Mouse (Mus musculus): ENCODE results near the gene Gnpat.
A peak's percentile ranks its signal among the peaks of the same experiment; 100 is the strongest.
"Not testable (repeated sequence)": the region's sequence is repeated elsewhere in the genome, so short reads cannot be mapped to it uniquely, and the experiment has no call there.

Gnpat gene

DNA sequence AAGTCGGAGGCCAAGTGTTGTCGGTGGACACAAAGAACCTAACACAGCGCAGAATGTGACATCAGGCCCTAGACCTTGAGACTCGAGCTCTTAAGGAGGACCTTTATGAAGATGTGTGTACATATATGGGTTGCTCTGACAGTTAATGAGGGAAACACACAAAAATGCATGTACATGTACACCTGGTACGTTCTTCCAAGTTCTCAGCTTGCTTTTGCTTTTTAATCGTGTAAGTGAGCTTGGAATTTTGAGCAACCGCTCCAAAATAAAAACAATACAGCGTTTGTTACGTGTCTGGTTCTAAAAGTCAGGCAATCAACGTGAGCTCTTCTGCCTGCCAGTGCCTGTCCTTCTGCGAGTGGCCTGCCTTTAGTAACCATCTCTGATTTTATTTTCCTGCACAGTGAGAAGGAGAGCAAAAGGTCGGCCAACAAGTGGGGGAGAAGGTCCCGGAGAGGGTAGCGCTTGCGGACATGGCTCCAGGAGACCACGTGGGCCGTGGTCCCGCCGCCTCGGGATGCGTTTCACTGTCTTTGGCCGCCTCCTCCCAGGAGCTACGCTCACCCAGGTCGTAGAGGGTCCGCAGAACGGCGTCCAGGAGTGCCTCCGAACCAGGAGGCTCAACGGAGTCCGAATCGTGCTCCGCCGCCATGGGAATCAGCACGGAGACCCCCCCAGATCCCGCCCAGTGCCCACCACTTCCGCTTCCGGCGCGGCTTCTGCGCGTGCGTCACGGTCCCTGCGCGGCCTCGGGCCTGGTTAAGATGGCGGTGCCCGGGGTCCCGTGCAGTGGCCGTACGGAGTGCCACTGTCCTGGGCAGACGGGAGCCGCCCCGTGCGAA lies at the start of gene Gnpat, which contains the start of gene 2810004N23Rik:
Gene Gnpat, plus strand, starts transcription at position 713 of the 842 bp plus-strand sequence.
Gene 2810004N23Rik, minus strand, starts transcription at position 800 of the 842 bp plus-strand sequence.
- peak; percentile 94 for DNase-seq (ENCODE audit: low read depth)

DNA sequence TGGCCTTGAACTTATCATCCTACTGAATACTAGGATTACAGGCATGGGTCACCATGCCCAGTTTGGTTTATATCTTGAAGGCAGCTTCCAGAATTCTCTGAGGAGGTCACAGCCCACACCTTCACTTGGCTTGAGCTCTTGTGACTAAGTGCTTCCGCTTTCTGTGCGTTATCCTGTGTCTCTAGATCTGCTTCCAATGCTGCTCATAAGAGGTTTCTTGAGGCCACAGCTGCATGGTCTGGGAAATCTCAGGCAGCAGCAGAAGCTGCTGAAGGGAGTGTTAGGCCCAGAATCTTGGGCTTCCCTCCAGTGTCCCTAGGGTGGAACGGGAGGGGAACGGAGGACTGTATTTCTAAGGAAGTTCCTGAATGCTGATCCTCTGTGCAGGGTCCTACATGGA lies 49.5 kb upstream of the Gnpat start:
- no peak for DNase-seq (ENCODE audit: low read depth)

DNA sequence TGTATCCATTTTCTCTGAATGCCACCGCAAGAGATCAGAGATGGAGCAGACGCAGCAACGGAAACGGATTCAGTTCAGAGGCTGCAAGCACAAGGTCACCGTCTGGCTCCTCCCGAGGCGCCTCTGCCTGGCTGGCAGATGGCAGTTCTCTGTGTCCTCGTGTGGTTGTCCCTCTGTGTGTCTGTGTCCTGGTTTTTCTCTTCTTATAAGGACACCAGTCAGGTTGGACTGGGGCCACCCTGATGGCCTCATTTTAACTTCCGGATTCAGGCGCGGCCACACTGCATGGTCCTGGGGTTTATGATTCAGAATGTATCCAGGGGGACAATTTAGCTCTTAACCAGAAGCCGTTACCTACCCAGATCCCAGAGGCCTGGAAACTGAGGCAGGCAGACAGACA lies 47.0 kb upstream of the Gnpat start:
- DNase-seq (ENCODE audit: low read depth): no peak

DNA sequence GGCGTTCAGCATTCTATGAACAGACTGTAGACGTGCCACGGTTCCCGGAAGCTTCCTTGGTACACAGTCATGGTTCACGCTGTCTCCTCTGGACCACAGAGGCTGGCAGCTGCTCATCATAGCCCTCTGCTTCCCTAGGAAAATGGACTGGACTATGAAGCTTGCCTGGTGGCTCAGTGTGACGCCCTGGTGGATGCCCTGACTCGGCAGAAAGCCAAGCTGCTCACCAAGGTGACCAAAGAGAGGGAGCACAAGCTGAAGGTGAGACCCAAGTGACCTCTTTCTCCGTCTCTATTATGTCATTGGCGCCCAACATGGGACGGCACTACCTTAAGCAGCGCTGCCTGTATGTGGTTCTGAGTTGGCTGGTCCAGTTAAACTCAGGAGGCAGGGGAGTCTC lies 46.0 kb upstream of the Gnpat start:
- DNase-seq (ENCODE audit: low read depth): no peak

DNA sequence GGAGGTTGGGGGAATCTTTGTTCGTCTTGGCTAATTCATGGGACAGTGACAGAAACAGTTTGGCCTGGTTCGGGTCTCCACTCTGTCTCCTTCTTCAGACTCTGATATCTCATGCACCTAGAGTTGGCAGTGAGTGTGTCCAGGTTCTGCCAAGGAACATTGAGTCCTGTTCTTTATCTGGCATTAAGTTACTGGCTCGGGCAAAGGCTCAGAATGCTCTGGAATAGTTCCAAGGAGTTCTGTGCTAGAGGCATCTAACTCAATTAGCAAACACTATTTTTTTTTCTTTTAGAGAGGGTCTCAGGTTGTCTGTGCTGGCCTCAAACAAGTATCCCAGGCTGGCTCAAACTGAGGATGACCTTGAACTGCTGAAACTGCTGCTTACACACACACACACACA lies 45.5 kb upstream of the Gnpat start:
- no peak for DNase-seq (ENCODE audit: low read depth)

DNA sequence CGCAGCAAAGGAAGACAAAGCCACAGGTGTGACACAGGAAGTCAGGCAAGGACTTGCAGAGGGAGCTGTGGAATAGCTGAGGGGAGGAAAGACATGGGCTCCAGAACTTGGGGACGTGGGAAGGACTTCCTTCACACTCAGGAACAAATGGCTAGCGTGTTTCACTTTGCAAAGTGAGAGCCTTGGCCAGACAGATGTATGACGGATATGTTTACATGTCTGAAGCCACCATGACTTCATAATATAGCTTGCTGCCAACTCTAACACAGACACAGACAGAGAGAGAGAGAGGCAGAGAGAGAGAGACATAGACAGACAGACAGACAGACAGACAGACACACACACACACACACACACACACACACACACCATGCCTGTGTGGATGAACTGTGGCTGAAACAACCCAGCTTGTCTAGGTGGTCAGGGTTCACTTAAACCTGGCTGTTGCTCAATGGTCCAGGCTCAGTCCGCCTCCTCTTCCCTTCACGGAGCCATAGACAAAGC lies 43.2 kb upstream of the Gnpat start:
- DNase-seq (ENCODE audit: low read depth): peak; percentile 26

DNA sequence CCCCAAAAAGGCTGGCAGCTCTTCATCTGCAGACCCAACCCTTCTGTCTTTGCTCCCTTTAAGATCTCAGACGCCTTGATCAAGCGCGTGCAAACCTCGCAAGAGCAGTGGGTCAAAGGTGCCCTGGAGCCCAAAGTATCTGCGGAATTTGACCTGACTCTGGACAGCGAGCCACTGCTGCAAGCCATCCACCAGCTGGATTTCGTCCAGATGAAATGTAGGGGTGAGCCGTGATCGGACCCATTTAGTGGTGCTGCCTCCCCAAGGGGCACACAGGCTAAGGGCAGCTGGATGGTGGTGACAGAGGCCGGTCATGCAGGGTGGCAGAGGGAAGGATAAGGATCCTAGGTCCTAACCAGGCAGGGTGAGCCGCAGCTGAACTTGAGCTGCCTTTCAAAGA lies 42.7 kb upstream of the Gnpat start:
- no peak for DNase-seq (ENCODE audit: low read depth)

DNA sequence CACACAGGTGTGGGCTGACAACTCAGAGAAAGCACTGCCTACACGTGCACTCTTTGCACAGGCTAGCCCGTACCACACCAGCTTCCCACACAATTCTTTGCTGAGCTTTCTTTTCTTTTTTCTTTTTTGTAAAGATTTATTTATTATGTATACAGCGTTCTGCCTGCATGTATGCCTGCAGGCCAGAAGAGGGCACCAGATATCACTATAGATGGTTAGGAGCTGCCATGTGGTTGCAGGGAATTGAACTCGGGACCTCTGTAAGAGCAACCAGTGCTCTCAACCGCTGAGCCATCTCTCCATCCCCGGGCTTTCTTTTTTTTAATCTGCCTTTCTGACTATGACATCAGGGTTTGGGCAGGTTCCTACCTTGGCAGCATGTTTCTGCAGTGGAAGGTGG lies 39.3 kb upstream of the Gnpat start:
- DNase-seq (ENCODE audit: low read depth): peak; percentile 24

DNA sequence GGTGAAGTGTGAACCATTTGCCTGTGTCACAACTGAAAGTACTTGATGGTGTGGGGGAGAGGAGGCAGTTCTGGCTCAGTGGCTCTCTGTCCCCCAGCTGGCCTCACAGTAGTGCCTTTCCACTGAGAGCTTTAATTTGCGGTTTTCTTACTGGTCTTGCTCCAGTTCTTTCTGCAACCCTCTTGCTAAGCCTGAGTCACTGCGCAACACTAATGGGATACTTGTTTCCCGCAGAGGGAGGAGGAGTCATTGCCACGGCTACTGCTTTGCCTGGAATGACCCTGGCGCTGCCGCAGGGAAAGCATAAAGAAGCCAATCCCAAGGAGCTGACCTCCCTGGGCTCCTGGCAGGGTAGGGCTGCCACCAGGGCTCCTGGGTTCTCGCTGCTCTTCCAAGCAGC lies 36.2 kb upstream of the Gnpat start:
- DNase-seq (ENCODE audit: low read depth): peak; percentile 93

DNA sequence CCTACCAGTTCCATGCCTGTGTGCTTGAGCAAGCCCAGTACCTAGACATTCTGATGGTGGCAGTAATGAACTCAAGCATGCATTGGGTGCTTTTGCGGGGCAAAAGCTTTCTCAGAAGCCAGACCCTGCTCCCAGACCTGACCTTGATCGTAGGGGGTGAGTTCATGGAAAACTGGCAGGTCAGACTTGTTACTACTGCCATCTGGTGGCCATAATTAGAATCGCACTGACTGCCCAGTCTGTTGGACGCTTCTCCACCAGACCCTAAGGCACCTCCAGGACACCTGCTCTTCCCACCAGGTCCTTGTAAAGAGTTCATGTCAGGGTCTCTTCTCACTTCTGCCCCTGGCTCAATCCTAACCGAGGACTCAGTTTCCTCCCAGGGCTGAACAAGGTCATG lies 35.4 kb upstream of the Gnpat start:
- peak; percentile 84 for DNase-seq (ENCODE audit: low read depth)

DNA sequence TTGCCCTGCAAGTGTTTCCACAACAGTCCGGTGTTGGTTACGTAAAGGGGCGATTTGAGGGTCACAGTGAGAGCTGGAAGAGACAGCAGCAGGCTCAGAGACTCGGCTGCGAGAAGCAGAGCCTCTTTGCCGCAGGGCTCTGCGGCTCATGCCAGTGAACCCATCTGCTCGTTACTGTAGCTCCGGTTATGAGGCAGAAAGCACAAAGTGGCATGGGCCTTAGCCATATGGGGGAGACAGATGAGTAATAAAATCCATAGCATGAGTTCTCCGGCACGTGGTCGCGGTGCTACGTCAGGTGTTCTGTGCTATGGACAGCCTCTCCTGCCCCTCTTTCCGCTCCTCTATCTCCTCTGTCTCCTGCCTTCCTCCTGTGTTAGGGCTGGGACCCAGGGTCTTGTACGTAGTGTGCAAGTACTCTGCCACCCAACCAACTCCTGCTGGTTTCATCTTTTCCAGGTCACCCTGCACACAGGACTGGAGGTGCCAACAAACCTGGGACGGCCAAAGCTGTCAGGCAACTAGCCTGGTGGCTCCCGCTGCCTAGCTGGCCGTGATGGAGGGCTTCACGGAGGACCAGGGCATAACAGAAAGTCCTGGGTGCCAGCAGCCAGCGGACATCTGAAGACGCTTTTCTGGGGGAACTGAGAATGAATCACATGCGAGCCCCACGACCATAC lies 34.1 kb upstream of the Gnpat start:
- DNase-seq (ENCODE audit: low read depth): no peak

DNA sequence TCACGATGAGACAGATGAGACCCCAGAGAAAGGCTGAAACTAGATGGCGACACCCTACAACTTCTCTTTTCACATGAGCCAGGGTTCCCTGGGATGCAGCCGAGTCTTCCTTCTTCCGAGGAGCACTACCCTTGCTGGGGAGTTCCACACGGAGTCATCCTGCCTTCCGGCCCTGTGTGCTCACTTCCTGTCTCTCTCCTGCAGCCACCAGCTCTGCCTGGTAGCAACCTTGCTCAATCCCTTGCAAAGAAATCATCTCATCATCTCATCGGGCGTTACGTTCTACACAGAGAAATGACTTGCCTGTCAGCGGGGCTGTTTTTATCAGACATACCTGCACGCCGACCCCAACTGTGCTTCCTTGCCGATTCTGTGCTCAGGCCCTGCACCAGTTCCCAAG lies 32.8 kb upstream of the Gnpat start:
- DNase-seq (ENCODE audit: low read depth): no peak

DNA sequence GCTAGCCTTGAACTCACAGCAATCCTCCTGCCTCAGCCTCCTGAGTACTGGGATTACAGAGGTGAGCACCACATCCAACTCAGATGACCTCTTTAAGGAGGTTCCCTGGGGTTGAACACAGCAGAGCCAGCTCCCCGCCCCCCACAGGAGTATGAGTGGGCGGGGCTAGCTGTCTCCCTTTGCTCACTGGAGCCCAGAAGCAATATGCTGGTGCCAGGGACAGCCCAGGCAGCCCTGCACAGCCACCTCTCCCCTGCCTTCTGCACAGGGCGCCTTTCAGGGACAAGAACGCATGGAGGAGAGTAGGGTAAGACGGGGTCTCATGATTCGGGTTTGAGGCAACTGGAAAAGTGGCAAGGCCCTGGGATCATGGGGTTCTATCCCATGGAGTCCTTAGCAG lies 31.3 kb upstream of the Gnpat start:
- no peak for DNase-seq (ENCODE audit: low read depth)

DNA sequence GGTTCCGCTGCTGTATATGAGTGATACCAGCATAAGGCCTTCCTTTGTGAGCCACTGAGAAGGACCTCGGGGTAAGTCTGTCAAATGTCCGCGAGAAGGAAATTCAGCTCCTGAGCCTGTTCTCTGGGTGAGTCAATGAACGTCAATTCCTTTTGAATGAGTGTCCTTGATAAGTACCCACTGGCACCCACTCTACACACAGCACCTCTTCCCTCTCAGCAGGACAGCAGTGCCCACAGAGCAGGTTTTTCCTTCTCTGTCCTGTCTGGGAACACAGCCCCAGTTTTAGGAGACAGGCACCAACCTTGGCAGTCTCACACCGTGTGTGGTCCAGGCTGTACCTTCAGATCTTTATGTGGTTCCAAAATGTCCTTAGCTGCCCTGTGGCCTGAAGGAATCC lies 30.9 kb upstream of the Gnpat start:
- peak; percentile 15 for DNase-seq (ENCODE audit: low read depth)

DNA sequence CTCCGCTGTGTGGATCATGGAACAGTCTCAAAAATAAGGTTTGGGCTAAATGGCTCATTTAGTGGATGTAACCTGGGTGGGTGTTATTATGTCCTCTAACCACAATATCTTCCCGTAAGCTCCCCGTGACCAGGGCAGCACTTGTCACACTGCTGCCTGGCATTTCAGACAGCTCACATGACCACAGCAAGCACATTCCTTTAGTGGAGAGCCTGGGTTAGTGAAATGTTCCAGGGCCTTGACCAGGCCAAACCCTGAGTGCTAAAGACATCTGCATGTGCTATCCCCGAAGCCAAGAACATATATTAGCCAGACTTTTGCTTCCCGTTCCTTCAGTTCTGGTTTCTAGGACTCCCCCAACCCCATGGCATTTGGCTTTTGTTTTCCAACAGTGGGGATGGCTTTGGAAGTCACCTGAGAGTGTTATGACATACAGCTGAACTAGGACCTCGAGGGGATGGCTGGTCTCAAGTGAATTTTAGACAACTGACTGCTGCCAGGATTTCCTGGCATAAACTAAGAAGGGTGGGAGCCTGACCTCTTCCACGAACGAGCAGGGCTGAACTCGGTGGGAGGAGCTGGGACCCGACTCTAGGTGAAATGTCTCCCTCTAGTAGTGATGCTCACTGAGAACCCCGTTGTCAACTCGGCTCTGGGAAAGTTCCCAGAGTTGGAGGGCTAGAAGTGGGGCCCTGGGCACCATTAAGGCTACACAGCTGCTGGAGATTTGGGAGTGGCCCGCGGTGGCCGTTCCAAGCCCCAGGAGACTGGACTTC lies 29.2 kb upstream of the Gnpat start:
- no peak for DNase-seq (ENCODE audit: low read depth)

DNA sequence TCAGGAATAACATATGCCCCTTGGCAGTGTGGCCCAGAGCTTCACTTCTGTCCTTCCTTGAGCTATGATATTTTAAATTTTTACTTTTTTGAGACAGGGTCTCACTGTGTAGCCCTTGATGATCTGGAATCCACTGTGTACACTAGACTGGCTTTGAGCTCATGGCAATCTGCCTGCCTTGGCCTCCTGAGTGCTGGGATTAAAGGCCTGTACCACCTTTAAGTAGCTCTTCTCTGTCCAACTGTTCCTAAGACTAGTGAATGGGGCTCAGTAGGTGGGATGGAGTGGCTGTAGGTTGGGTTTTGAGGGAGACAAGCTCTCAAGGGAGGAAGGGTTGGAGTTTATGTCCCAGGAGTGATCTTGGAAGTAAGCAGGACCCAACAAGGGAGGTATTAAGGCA lies 27.0 kb upstream of the Gnpat start:
- no peak for DNase-seq (ENCODE audit: low read depth)

DNA sequence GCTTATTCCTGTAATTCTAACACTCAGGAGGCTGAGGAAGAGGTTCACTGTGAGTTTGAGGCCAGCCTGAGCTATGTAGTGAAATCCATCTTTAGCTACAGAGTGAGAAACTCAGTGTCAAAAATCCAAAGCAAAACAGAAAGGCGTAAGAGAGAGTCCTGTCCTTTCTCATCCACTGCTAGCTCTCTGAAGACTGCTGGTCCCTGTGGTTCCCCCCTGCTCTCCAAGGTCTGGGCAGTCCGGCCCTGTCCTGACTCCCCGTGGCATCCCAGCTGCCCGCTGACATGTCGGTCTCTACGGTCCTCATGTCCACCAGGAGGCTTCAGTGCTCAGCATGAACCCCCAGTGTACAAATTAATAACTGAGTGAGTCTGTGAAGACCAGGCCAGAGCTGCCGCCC lies 26.6 kb upstream of the Gnpat start:
- no peak for DNase-seq (ENCODE audit: low read depth)

DNA sequence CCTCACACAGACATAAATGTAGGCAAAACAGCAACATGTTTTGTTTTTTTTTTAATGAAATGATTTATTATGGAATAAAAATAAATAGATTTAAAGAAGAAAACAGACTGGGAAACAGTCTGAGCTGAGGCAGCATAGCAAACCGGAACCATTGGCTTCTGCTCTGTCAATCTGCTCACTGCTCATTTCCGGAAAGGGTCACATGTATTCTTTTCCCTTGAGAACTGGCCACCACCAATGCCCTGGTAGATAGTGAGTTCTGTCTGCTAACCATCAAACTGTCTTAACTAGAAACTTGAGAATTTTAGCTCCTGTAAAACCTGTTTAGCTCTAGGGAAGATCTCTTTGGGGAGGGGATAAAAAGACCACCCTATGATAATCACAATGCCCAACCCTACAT lies 25.9 kb upstream of the Gnpat start:
- DNase-seq (ENCODE audit: low read depth): no peak

DNA sequence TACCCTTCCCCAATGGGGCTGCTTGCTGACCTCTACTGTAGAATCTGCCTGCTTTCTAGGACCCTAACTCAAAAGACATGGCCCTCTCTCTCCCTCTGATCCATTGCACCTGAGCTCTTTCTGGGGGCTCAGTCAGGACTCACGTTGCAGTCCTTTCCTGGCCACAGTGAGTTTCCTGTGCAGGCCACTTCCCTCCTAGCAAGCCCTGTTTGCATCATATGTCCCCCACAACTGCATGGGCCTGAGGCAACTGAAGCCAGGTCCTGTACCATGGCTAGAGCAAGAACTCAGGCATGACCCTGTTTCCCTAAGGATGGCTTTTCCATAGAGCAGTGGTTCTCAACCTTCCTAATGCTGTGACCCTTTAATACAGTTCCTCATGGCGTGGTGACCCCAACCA lies 24.9 kb upstream of the Gnpat start:
- no peak for DNase-seq (ENCODE audit: low read depth)

DNA sequence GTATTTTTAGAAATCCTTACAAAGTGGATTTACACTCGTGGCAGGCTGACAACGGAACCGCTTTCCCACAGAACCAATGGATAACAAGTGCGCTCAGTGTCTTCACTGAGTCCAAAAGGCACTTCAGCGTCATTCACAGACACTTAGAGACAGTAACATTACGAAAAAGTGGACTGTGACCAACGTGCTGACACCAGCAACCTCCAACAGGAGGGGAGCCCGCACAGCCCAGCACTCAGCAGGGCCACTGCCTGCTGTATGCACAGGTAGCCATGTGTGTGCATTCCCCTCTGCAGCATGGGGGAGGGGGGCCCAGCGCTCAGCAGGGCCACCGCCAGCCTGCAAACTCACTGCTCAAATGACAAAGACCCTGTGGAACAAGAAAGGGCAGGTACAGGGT lies 23.5 kb upstream of the Gnpat start:
- no peak for DNase-seq (ENCODE audit: low read depth)

DNA sequence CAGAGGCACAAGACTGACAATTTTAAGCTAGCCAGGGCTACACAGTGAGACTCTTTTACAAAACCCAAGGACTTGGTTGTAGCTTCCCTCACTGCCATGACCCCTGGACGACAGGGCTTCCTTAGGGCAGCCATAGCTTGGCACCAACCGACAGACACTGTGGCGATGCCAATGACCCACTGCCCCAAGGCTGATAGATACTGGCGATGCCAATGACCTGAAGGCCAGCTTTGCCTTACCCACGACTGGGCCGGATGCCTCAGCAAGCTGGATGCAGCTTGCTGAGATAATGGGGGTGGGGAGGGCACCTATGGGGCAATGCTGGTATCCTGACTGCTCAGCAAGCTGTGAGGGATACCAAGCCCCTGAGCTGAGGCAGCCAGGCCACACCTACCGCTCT lies 21.9 kb upstream of the Gnpat start:
- DNase-seq (ENCODE audit: low read depth): no peak

DNA sequence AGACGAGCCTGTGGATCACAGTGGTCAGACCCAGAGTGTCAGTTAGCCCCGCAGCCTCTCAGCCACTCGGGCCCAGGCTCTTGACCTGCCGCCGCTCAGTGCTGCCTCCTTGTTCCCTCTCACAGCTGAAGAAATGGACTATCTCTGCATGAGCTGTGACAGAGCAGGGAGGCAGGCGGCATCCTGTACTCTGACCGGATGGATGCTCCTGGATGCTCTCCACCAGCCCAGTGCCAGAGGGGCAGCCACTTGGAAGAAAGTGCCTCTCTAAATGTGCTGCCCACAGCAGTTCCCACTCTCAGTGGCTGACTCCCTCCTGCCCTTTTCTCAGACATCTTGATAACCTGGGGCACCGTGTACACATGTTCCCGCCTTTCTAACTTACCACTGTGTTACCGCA lies 21.1 kb upstream of the Gnpat start:
- no peak for DNase-seq (ENCODE audit: low read depth)

DNA sequence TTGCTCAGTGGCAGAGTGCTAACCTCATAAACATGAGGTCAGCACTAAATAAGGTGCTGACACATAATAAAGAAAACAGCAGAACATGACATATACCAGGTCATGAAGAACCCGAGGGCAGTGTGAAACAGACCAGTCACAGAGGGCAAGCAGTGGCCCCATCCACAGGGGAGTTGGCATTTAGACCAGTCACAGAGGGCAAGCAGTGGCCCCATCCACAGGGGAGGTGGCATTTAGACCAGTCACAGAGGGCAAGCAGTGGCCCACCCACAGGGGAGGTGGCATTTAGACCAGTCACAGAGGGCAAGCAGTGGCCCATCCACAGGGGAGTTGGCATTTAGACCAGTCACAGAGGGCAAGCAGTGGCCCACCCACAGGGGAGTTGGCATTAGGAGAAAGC lies 19.9 kb upstream of the Gnpat start:
- not testable (repeated sequence) for DNase-seq (ENCODE audit: low read depth)

Data from NIH3T3 (cell line).